Mouse (Mus musculus) testis, adult 2 months (tissue): ENCODE results near the gene Pdk1. TPM values are rescaled to one million over a fixed set of nuclear protein-coding genes. Genes with fewer than 3 reads are reported as not detected.
"Not testable (repeated sequence)": the region's sequence is repeated elsewhere in the genome, so short reads cannot be mapped to it uniquely, and the experiment has no call there.

ENCODE experiments used
- H3K27ac ChIP-seq: fragments of 200-500 bp; 2 replicates; pipeline ENCODE4 v1.5.1; 2012; ENCODE audit warnings: low read depth, low read length; ENCODE audit not compliant: control insufficient read depth, insufficient read depth
- H3K27me3 ChIP-seq: fragments of 200-500 bp; 2 replicates; pipeline ENCODE4 v1.6.1; 2012; ENCODE audit warnings: mild to moderate bottlenecking, low read length, moderate library complexity; ENCODE audit not compliant: control insufficient read depth, insufficient read depth
- H3K36me3 ChIP-seq: fragments of 200-500 bp; 2 replicates; pipeline ENCODE4 v1.6.1; 2012; ENCODE audit warnings: mild to moderate bottlenecking, low read length; ENCODE audit not compliant: control insufficient read depth, insufficient read depth
- H3K4me1 ChIP-seq: fragments of 200-500 bp; 2 replicates; pipeline ENCODE4 v1.6.1; 2012; ENCODE audit warnings: low read length; ENCODE audit not compliant: control insufficient read depth, insufficient read depth
- H3K4me3 ChIP-seq: fragments of 200-500 bp; 2 replicates; pipeline ENCODE4 v1.5.1; 2012; ENCODE audit warnings: low read depth, mild to moderate bottlenecking, low read length, moderate library complexity, mixed read lengths; ENCODE audit not compliant: control insufficient read depth
- CTCF ChIP-seq: fragments of 200-500 bp; IDR thresholded peaks from 2 replicates; pipeline ENCODE4 v1.5.1; 2012; ENCODE audit warnings: low read depth, mild to moderate bottlenecking, inconsistent platforms, low read length, moderate library complexity; ENCODE audit not compliant: control insufficient read depth, insufficient read depth, insufficient replicate concordance
- POLR2A ChIP-seq: fragments of 200-500 bp; IDR thresholded peaks from 2 replicates; pipeline ENCODE4 v1.6.1; 2012; ENCODE audit warnings: low read depth, mild to moderate bottlenecking, inconsistent platforms, low read length, moderate library complexity; ENCODE audit not compliant: control insufficient read depth
- polyA plus RNA-seq: library from polyadenylated mRNA; depleted of rRNA; stranded (reverse); fragments of >200 nt; gene quantifications from 2 replicates; pipeline ENCODE4 v1.2.3, GENCODE M21; 2012

Gene Pdk1
- polyA plus RNA-seq, 1 experiment = 5.4 TPM

- no peaks in the 10 kb centered on the region for H3K36me3 ChIP-seq
- no peaks in the 10 kb centered on the region for H3K27me3 ChIP-seq
- no peaks in the 10 kb centered on the region for H3K4me1 ChIP-seq
- H3K4me3 ChIP-seq = no peak overlapping the region
- no peak overlapping the region for H3K27ac ChIP-seq
- no peak for TF ChIP-seq CTCF
- no peak for TF ChIP-seq POLR2A
These were observed 35.8 kb upstream of the Pdk1 start for GRCm38 (mm10) chr2:71837261-71837660.

DNA sequence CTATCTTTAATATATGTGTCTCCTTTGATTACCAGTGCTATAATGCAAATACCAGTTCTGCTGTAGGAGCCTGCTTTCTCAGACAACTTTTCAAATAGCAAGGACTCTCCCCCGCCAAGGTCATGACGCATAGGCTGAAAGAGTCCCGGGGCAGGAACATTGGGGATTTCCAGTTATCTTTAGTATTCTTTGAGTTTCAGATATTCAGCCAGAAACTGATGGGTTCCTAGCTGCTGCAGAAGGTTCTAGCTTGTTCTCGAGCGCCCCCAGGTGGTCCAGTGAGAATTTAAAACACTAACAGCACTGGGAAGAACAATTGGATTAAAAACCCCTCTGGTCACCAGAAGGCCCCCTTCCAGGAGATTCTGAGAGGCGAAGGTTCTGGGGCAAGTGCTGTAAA, 35.2 kb upstream of the Pdk1 start:
- H3K27ac ChIP-seq = no peak overlapping the region
- no peaks in the 10 kb centered on the region for H3K4me1 ChIP-seq
- no peaks in the 10 kb centered on the region for H3K36me3 ChIP-seq
- no peak for TF ChIP-seq POLR2A
- TF ChIP-seq CTCF = no peak
- no peaks in the 10 kb centered on the region for H3K27me3 ChIP-seq
- H3K4me3 ChIP-seq = no peak overlapping the region

DNA sequence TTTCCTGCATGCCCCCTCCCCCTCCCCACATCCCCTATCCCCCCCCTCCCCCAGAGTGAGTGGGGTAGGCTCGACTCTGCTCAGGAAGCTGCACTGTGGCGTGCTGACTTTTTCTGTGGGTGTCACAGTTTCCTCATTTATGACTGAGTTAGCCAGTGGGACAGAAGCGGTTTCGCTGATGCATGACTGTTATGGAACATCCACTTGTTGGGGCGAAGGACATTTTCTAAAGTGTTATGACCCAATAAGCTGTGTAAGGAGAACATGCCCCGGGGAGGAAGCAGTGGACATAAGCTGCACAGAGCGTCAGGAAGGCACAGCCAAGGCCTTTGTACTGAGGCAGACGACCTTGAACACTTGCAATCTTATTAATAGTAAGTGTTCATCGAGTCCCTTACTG, 29.7 kb upstream of the Pdk1 start:
- Histone ChIP-seq H3K27me3 (no peaks in the 10 kb centered on the region), H3K36me3 (no peaks in the 10 kb centered on the region), H3K4me1 (no peaks in the 10 kb centered on the region), H3K4me3 (no peak overlapping the region), H3K27ac (no peak overlapping the region)
- TF ChIP-seq POLR2A (no peak), CTCF (no peak)

- Histone ChIP-seq H3K36me3 (no peaks in the 10 kb centered on the region), H3K27me3 (no peaks in the 10 kb centered on the region), H3K4me1 (no peaks in the 10 kb centered on the region), H3K27ac (no peak overlapping the region), H3K4me3 (no peak overlapping the region)
- TF ChIP-seq POLR2A (no peak), CTCF (no peak)
These were observed 28.1 kb upstream of the Pdk1 start for GRCm38 (mm10) chr2:71844906-71845305.

GRCm38 (mm10) chr2:71852161-71852560, 20.9 kb upstream of the Pdk1 start:
- peak; percentile 43; the same call in 1 of the 2 replicates for TF ChIP-seq CTCF

GRCm38 (mm10) chr2:71855076-71855475, 17.9 kb upstream of the Pdk1 start:
- Histone ChIP-seq H3K27ac (no peak overlapping the region), H3K36me3 (no peaks in the 10 kb centered on the region), H3K4me1 (no peaks in the 10 kb centered on the region), H3K27me3 (no peaks in the 10 kb centered on the region), H3K4me3 (no peak overlapping the region)
- TF ChIP-seq POLR2A (no peak), CTCF (no peak)

More at GRCm38 (mm10) chr2:71852161-71852560, 20.9 kb upstream of the Pdk1 start:
- H3K27me3 ChIP-seq, H3K36me3 ChIP-seq, H3K4me1 ChIP-seq, H3K4me3 ChIP-seq, H3K27ac ChIP-seq: not testable (repeated sequence)

GRCm38 (mm10) chr2:71863531-71864173, 9.4 kb upstream of the Pdk1 start:
- no peak for TF ChIP-seq POLR2A
- TF ChIP-seq CTCF = no peak
- Histone ChIP-seq H3K36me3 (no peaks in the 10 kb centered on the region), H3K27me3 (no peaks in the 10 kb centered on the region), H3K4me1 (no peaks in the 10 kb centered on the region), H3K4me3 (no peak overlapping the region), H3K27ac (no peak overlapping the region)

GRCm38 (mm10) chr2:71865022-71865421, 8.0 kb upstream of the Pdk1 start:
- Histone ChIP-seq H3K36me3 (no peaks in the 10 kb centered on the region), H3K4me1 (no peaks in the 10 kb centered on the region), H3K27me3 (no peaks in the 10 kb centered on the region), H3K27ac (no peak overlapping the region), H3K4me3 (no peak overlapping the region)
- no peak for TF ChIP-seq POLR2A
- TF ChIP-seq CTCF = no peak
